Mouse (Mus musculus) cerebellum, adult 11-12 months (tissue): ENCODE measurements at regions not wholly inside any gene's neighbourhood (a gene's known extent, or its start where the extent isn't known, plus 50 kb on each side); places are given as distances from the start of the nearest gene placed in this dataset.
"Not testable (repeated sequence)": the region's sequence is repeated elsewhere in the genome, so short reads cannot be mapped to it uniquely, and the experiment has no call there.

ENCODE experiments used
- DNase-seq: peaks from one replicate; pipeline ENCODE4 v3.0.0; 2022

DNA sequence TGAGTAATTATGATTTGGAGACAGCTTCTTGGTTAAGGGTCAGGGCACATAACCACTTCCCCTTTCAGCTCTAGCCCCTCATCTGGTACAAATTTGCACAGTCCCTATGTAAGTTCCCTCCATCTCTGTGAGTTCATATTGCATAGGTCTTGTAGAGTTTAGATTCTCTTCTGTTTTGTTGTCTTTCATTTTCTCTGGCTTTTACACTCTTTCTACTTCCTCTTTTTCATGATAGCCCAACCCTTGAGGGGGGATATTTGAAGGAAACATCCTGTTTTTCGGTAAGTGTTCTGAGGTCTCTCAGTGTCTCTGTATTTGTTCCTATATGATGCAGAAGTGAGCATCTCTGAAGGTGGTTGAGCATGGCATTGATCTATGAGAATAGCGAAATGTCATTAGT is 515.7 kb upstream of the Stxbp6 start:
- DNase-seq: no peak

- DNase-seq: no peak
Measured at GRCm38 (mm10) chr12:45585763-45586162, 511.3 kb upstream of the Stxbp6 start.

GRCm38 (mm10) chr12:45563325-45564030 is 489.0 kb upstream of the Stxbp6 start:
- no peak for DNase-seq

GRCm38 (mm10) chr12:45562637-45563220 is 488.2 kb upstream of the Stxbp6 start:
- no peak for DNase-seq

GRCm38 (mm10) chr12:45561889-45562288 is 487.4 kb upstream of the Stxbp6 start:
- DNase-seq: no peak

- DNase-seq: no peak
Measured at GRCm38 (mm10) chr12:45561362-45561761, 486.9 kb upstream of the Stxbp6 start.

- DNase-seq: not testable (repeated sequence)
Measured at GRCm38 (mm10) chr12:45549906-45550305, 475.4 kb upstream of the Stxbp6 start.

DNA sequence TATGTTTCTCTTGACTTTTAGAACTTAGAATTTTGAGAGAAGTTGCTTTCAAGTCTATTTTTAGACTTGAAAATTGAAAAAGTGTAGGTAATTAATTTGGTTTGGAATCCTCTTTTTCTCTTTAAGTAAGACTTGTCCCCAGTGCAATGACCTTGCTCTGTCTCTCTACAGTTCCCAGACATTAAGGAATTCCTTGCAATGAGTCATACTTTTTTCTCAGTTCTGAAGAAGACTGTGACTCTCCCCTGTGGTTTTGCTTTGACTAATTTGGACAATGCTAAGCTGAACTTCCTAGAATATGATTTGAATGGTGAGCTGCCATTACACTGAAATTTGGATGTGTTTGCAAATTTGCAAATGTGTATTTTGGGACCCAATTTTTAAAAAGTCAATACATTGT is 445.0 kb upstream of the Stxbp6 start:
- no peak for DNase-seq

DNA sequence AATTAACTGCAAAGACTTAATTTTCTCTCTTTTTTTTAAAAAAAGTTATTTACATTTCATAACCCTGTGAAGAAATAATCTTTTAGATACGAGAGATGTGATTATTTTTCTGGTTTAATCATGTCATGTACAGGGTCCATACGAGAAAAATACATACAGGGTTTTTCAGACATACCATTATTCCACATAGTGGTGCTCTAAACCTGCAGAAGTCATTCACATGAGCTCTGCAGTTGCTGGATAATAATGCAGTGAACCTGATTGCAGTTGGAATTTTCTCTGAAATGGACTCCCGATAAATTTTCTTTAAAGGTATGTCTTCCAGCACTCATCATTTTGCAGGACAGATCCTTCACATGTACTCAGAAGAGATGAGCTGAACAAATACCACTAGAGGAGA is 439.9 kb upstream of the Stxbp6 start:
- DNase-seq: no peak

- no peak for DNase-seq
Measured at GRCm38 (mm10) chr12:45507400-45507982, 433.0 kb upstream of the Stxbp6 start.

- no peak for DNase-seq
Measured at GRCm38 (mm10) chr12:45499834-45500233, 425.3 kb upstream of the Stxbp6 start.

GRCm38 (mm10) chr12:45498230-45498629 is 423.7 kb upstream of the Stxbp6 start:
- DNase-seq: no peak

- DNase-seq: no peak
Measured at GRCm38 (mm10) chr12:45489029-45489428, 414.5 kb upstream of the Stxbp6 start.

GRCm38 (mm10) chr12:45476881-45477280 is 402.4 kb upstream of the Stxbp6 start:
- DNase-seq: no peak

GRCm38 (mm10) chr12:45468093-45468492 is 393.6 kb upstream of the Stxbp6 start:
- no peak for DNase-seq

- no peak for DNase-seq
Measured at GRCm38 (mm10) chr12:45467058-45467457, 392.5 kb upstream of the Stxbp6 start.

GRCm38 (mm10) chr12:45466066-45466465 is 391.6 kb upstream of the Stxbp6 start:
- peak; percentile 12 for DNase-seq

- no peak for DNase-seq
Measured at GRCm38 (mm10) chr12:45464952-45465351, 390.4 kb upstream of the Stxbp6 start.

GRCm38 (mm10) chr12:45458746-45459145 is 384.2 kb upstream of the Stxbp6 start:
- DNase-seq: not testable (repeated sequence)

- no peak for DNase-seq
Measured at GRCm38 (mm10) chr12:45443512-45444190, 369.1 kb upstream of the Stxbp6 start.

- no peak for DNase-seq
Measured at GRCm38 (mm10) chr12:45442474-45442873, 368.0 kb upstream of the Stxbp6 start.

- no peak for DNase-seq
Measured at GRCm38 (mm10) chr12:45439745-45440144, 365.2 kb upstream of the Stxbp6 start.

DNA sequence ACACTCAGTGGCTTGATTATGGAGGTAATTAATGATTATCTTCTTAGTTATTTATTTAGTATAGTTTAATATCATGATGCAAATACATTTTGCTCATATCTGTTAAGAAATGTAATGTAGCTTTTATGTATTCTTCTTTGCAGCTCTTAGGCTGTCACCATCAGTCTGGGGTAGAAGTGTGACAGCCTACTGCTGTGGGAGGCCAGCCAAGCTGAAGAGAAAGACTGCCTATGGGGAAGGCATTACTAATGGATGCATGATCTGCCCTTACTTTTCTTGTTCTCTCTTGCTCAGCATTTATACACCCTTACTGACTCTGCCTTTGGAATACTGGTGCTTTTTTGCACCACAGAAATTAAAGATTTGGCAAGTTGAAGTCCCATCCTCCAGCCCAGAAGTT is 362.8 kb upstream of the Stxbp6 start:
- DNase-seq: no peak

- DNase-seq: no peak
Measured at GRCm38 (mm10) chr12:45399436-45399835, 324.9 kb upstream of the Stxbp6 start.
